Mouse (Mus musculus): ENCODE data around the gene Olfr38. TPM values are rescaled to one million over a fixed set of nuclear protein-coding genes. Genes with fewer than 3 reads are reported as not detected.

Olfr38 gene
- total and polyA plus RNA-seq, 3 experiments: not detected

- no peaks in the 10 kb centered on the region for H3K27me3 ChIP-seq (replicated peaks)
- dilution Hi-C loops (cut with MboI; ENCODE audit: extremely low pct_ligation_motif_present, extremely low pct_unique_long_range_greater_than_20kb, low sequenced_read_pairs) (no loop called here), in situ Hi-C loops (cut with MboI; ENCODE audit: low pct_ligation_motif_present, low pct_unique_long_range_greater_than_20kb, low sequenced_read_pairs) (no loop called here)
- H3K4me2 ChIP-seq (ENCODE audit: insufficient read depth, low read depth, poor library complexity, severe bottlenecking): no peak overlapping the region
- no peaks in the 10 kb centered on the region for H3K4me1 ChIP-seq (ENCODE audit: control insufficient read depth in 1 of 2, insufficient read depth in 2 of 2)
- H3K4me3 ChIP-seq (replicated peaks in 1 of 3; ENCODE audit: low read depth in 2 of 3, low read length in 2 of 3, poor library complexity in 1 of 3): no peak overlapping the region
- H3K9ac ChIP-seq (ENCODE audit: insufficient read depth, low read depth): no peak overlapping the region
- H3K9me3 ChIP-seq (replicated peaks; ENCODE audit: low read length): no peaks in the 10 kb centered on the region
- no peaks in the 10 kb centered on the region for H3K79me2 ChIP-seq (replicated peaks; ENCODE audit: control insufficient read depth, extremely low read depth, insufficient read depth, poor library complexity, severe bottlenecking)
- TF ChIP-seq KAT2A (IDR thresholded peaks at IDR 0.05; ENCODE audit: insufficient replicate concordance, low read length): no peak
- no peak for TF ChIP-seq ETS1 (conservative IDR thresholded peaks at IDR 0.05; ENCODE audit: low read depth, low read length)
- no peak for TF ChIP-seq RCOR1 (conservative IDR thresholded peaks at IDR 0.05; ENCODE audit: low read depth, low read length)
- no peak overlapping the region for H3K27ac ChIP-seq (ENCODE audit: insufficient read depth, low read depth)
- no peak for DNase-seq (ENCODE audit: extremely low read depth)
- H3K36me3 ChIP-seq (replicated peaks in 1 of 2; ENCODE audit: control insufficient read depth in 1 of 2, insufficient read depth in 1 of 2, low read length in 1 of 2): no peaks in the 10 kb centered on the region
These were observed 13.9 kb upstream of the Olfr38 start for GRCm38 (mm10) chr6:42742303-42742702.

GRCm38 (mm10) chr6:42747846-42748245 is 8.4 kb upstream of the Olfr38 start:
- H3K36me3 ChIP-seq (replicated peaks in 1 of 2; ENCODE audit: control insufficient read depth in 1 of 2, insufficient read depth in 1 of 2, low read length in 1 of 2): no peaks in the 10 kb centered on the region
- TF ChIP-seq TBP (conservative IDR thresholded peaks at IDR 0.05; ENCODE audit: low read depth, low read length): no peak
- no peak for TF ChIP-seq E2F4 (IDR thresholded peaks at IDR 0.05; ENCODE audit: insufficient replicate concordance, low read depth, low read length)
- TF ChIP-seq SMC3 (IDR thresholded peaks at IDR 0.05; ENCODE audit: low read depth, low read length): no peak
- no peak for TF ChIP-seq ZNF384 (IDR thresholded peaks at IDR 0.05; ENCODE audit: low read depth, low read length)
- TF ChIP-seq JUND (conservative IDR thresholded peaks at IDR 0.05; ENCODE audit: low read depth, low read length): no peak
- no peak overlapping the region for H3K27ac ChIP-seq (ENCODE audit: insufficient read depth, low read depth)

GRCm38 (mm10) chr6:42777066-42777465 is 20.9 kb downstream of the Olfr38 start:
- Histone ChIP-seq H3K27me3 (replicated peaks) (no peaks in the 10 kb centered on the region), H3K79me2 (replicated peaks; ENCODE audit: control insufficient read depth, extremely low read depth, insufficient read depth, poor library complexity, severe bottlenecking) (no peaks in the 10 kb centered on the region), H3K4me2 (ENCODE audit: insufficient read depth, low read depth, poor library complexity, severe bottlenecking) (no peak overlapping the region), H3K9ac (ENCODE audit: insufficient read depth, low read depth) (no peak overlapping the region), H3K36me3 (replicated peaks in 1 of 2; ENCODE audit: control insufficient read depth in 1 of 2, insufficient read depth in 1 of 2, low read length in 1 of 2) (no peaks in the 10 kb centered on the region), H3K4me3 (replicated peaks in 1 of 3; ENCODE audit: low read depth in 2 of 3, low read length in 2 of 3, poor library complexity in 1 of 3) (no peak overlapping the region), H3K27ac (ENCODE audit: insufficient read depth, low read depth) (no peak overlapping the region), H3K4me1 (ENCODE audit: control insufficient read depth in 1 of 2, insufficient read depth in 2 of 2) (no peaks in the 10 kb centered on the region), H3K9me3 (replicated peaks; ENCODE audit: low read length) (no peaks in the 10 kb centered on the region)
- DNase-seq (ENCODE audit: extremely low read depth): no peak
- dilution Hi-C loops (cut with MboI; ENCODE audit: extremely low pct_ligation_motif_present, extremely low pct_unique_long_range_greater_than_20kb, low sequenced_read_pairs) (no loop called here), in situ Hi-C loops (cut with MboI; ENCODE audit: low pct_ligation_motif_present, low pct_unique_long_range_greater_than_20kb, low sequenced_read_pairs) (no loop called here)
- TF ChIP-seq MAFK (IDR thresholded peaks at IDR 0.05; ENCODE audit: insufficient replicate concordance, low read length): peak; percentile 80
- no peak for TF ChIP-seq USF2 (conservative IDR thresholded peaks at IDR 0.05; ENCODE audit: low read depth, low read length)

More at GRCm38 (mm10) chr6:42747846-42748245, 8.4 kb upstream of the Olfr38 start:
- in situ Hi-C loops (cut with MboI; ENCODE audit: low pct_ligation_motif_present, low pct_unique_long_range_greater_than_20kb, low sequenced_read_pairs): no loop called here
- H3K4me1 ChIP-seq (ENCODE audit: control insufficient read depth in 1 of 2, insufficient read depth in 2 of 2): no peaks in the 10 kb centered on the region
- H3K9me3 ChIP-seq (replicated peaks; ENCODE audit: low read length): no peaks in the 10 kb centered on the region
- H3K4me2 ChIP-seq (ENCODE audit: insufficient read depth, low read depth, poor library complexity, severe bottlenecking): no peak overlapping the region
- dilution Hi-C loops (cut with MboI; ENCODE audit: extremely low pct_ligation_motif_present, extremely low pct_unique_long_range_greater_than_20kb, low sequenced_read_pairs): no loop called here
- no peak overlapping the region for H3K4me3 ChIP-seq (replicated peaks in 1 of 3; ENCODE audit: low read depth in 2 of 3, low read length in 2 of 3, poor library complexity in 1 of 3)
- no peaks in the 10 kb centered on the region for H3K27me3 ChIP-seq (replicated peaks)
- H3K79me2 ChIP-seq (replicated peaks; ENCODE audit: control insufficient read depth, extremely low read depth, insufficient read depth, poor library complexity, severe bottlenecking): no peaks in the 10 kb centered on the region
- H3K9ac ChIP-seq (ENCODE audit: insufficient read depth, low read depth): no peak overlapping the region
- DNase-seq (ENCODE audit: extremely low read depth): no peak

All from CH12.LX (cell line).